In the genomic region with DNA sequence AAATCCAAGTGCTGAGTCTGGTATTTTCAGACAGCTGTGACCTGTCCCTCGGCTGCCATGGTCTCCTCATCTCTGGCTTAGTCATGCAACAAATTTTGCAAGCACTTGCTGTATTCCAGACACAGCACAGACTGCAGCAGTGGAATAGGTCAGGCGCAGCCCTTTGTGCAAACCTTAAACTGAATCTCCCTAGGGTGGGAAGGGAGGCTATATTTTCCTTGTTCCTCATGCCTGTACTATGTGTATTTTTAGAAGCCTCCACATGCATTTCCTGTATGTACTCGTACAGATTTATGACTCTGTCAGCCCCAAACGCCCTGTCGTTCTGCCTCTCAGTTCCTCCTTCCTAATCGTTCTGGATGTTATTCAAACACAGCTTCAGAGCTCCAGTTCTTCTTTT, we compare ENCODE assay signal across 8 mouse cellular contexts.
A peak's percentile ranks its signal among the peaks of the same experiment; 100 is the strongest.
DNase-seq lines count a peak whose midpoint lies in the region; ATAC-seq and TF ChIP-seq lines count a peak whose summit lies in the region.

No protein-coding gene starts in this region.

- peaks cover 2 to 25% of the 10 kb centered on the region in 2 experiments; a peak in 3 of 4 replicates for H3K4me1 ChIP-seq in heart, embryonic 14.5 days (ENCODE audit: control insufficient read depth in 2 of 2, insufficient read depth in 2 of 2, low read length in 2 of 2)
- H3K4me1 ChIP-seq in forebrain, embryonic 11.5 days (replicated peaks; ENCODE audit: control insufficient read depth, insufficient read depth, low read length), result no peaks in the 10 kb centered on the region

- DNase-seq in layer of hippocampus, adult 2 months (ENCODE audit: low spot score in 2 of 2), result no peak
- DNase-seq in layer of hippocampus, postnatal 25 days (ENCODE audit: extremely low spot score in 1 of 2, low spot score in 1 of 2), result no peak
- DNase-seq in adrenal gland, postnatal 14 days, result peak; percentile 48
- DNase-seq in large intestine, adult 2 months (ENCODE audit: low read depth, low spot score), result peak; percentile 35
- peak; percentile 25 to 26 for DNase-seq in monocyte, adult 2 months (ENCODE audit: low read depth in 1 of 2, low spot score in 2 of 2)
- no peak for DNase-seq in forebrain, embryonic 11.5 days (ENCODE audit: low spot score)
- no peak for DNase-seq in left cerebral cortex, adult 11 months (ENCODE audit: low spot score)

- no peak overlapping the region for H3K4me3 ChIP-seq in layer of hippocampus, adult 2 months
- H3K4me3 ChIP-seq in heart, embryonic 14.5 days (ENCODE audit: control insufficient read depth in 1 of 2, insufficient read depth in 1 of 2, low read depth in 1 of 2, low read length in 2 of 2), result no peak overlapping the region
- no peak overlapping the region for H3K4me3 ChIP-seq in forebrain, embryonic 11.5 days (ENCODE audit: low read depth, low read length)

- H3K4me2 ChIP-seq in heart, embryonic 14.5 days (ENCODE audit: low read length), result peak overlapping the region; percentile 35
- H3K4me2 ChIP-seq in forebrain, embryonic 11.5 days (ENCODE audit: low read depth, low read length, severe bottlenecking), result no peak overlapping the region

- TF ChIP-seq CTCF in layer of hippocampus, adult 2 months (conservative IDR thresholded peaks at IDR 0.05), result no peak

- H3K27me3 ChIP-seq in heart, embryonic 14.5 days (ENCODE audit: control insufficient read depth, insufficient read depth, low read length), result no peaks in the 10 kb centered on the region
- no peaks in the 10 kb centered on the region for H3K27me3 ChIP-seq in forebrain, embryonic 11.5 days (ENCODE audit: control insufficient read depth, insufficient read depth, low read length)

- no peaks in the 10 kb centered on the region for H3K9me3 ChIP-seq in heart, embryonic 14.5 days (ENCODE audit: control insufficient read depth, low read length)
- H3K9me3 ChIP-seq in forebrain, embryonic 11.5 days (ENCODE audit: control insufficient read depth, low read length), result no peaks in the 10 kb centered on the region

- peak overlapping the region; percentile 50 for H3K27ac ChIP-seq in layer of hippocampus, adult 2 months
- peak overlapping the region; percentile 6 to 83 for H3K27ac ChIP-seq in heart, embryonic 14.5 days (replicated peaks in 1 of 2; ENCODE audit: control insufficient read depth in 1 of 2, insufficient read depth in 1 of 2, low read depth in 2 of 2, low read length in 2 of 2)
- H3K27ac ChIP-seq in forebrain, embryonic 11.5 days (ENCODE audit: low read depth, low read length), result no peak overlapping the region

- H3K36me3 ChIP-seq in heart, embryonic 14.5 days (ENCODE audit: control insufficient read depth, insufficient read depth, low read length), result no peaks in the 10 kb centered on the region
- no peaks in the 10 kb centered on the region for H3K36me3 ChIP-seq in forebrain, embryonic 11.5 days (ENCODE audit: control insufficient read depth, insufficient read depth, low read length)

- peak overlapping the region; percentile 30; the same call in 1 of the 2 replicates for H3K9ac ChIP-seq in heart, embryonic 14.5 days (ENCODE audit: low read length)
- no peak overlapping the region for H3K9ac ChIP-seq in forebrain, embryonic 11.5 days (ENCODE audit: low read length)

- peak; percentile 47; the same call in 1 of the 2 replicates for ATAC-seq in heart, embryonic 14.5 days (ENCODE audit: insufficient number of reproducible peaks, insufficient read depth, low FRiP score, low read depth)
- no peak for ATAC-seq in forebrain, embryonic 11.5 days (replicated peaks; ENCODE audit: low FRiP score)

- WGBS in heart, embryonic 14.5 days, result 13% methylated on average over 6 of the region's 6 CpGs
- under 1% methylated on average over 6 of the region's 6 CpGs for whole genome bisulfite sequencing in large intestine, adult 2 months
- WGBS in forebrain, embryonic 11.5 days, result 75% methylated on average over 6 of the region's 6 CpGs

Comparison
In these comparisons a context has a peak if more than half of its experiments do, and no peak if none do; other contexts are left out.
1. DNase-seq: peak in adrenal gland, postnatal 14 days (single experiment), large intestine, adult 2 months (single experiment) and monocyte, adult 2 months (2 of 2); none in layer of hippocampus, adult 2 months (0 of 2), layer of hippocampus, postnatal 25 days (0 of 2), forebrain, embryonic 11.5 days (single experiment) and left cerebral cortex, adult 11 months (single experiment).